Mouse (Mus musculus): Measurements from ENCODE around the gene Hist1h3e. TPM values are rescaled to one million over a fixed set of nuclear protein-coding genes. Genes with fewer than 3 reads are reported as not detected.
"Not testable (repeated sequence)": the region's sequence is repeated elsewhere in the genome, so short reads cannot be mapped to it uniquely, and the experiment has no call there.

Gene Hist1h3e
- polyA plus RNA-seq, 1 experiment from 2014 or later = 9.6 TPM

- Histone ChIP-seq H3K27me3 (ENCODE audit: control insufficient read depth, insufficient read depth, low read length) (no peaks in the 10 kb centered on the region), H3K27ac (replicated peaks; ENCODE audit: low read depth, low read length) (no peak overlapping the region), H3K4me2 (ENCODE audit: low read depth, severe bottlenecking) (no peak overlapping the region), H3K4me3 (ENCODE audit: low read depth, low read length) (no peak overlapping the region), H3K9me3 (ENCODE audit: control insufficient read depth, low read length) (no peaks in the 10 kb centered on the region), H3K4me1 (ENCODE audit: control insufficient read depth, insufficient read depth, low read length) (peaks cover 10% of the 10 kb centered on the region), H3K9ac (ENCODE audit: low read length) (no peak overlapping the region), H3K36me3 (ENCODE audit: control insufficient read depth, insufficient read depth, low read length) (no peaks in the 10 kb centered on the region)
- DNase-seq (ENCODE audit: low spot score) (no peak), ATAC-seq (ENCODE audit: insufficient number of reproducible peaks, low FRiP score, low TSS enrichment, low read depth) (no peak)
- 97% methylated on average over 1 of the region's 1 CpGs for WGBS
These were observed 15.7 kb upstream of the Hist1h3e start for GRCm38 (mm10) chr13:23577835-23578234.

GRCm38 (mm10) chr13:23576906-23577639 lies 14.9 kb upstream of the Hist1h3e start:
- peak overlapping the region; percentile 94 for H3K27ac ChIP-seq (replicated peaks; ENCODE audit: low read depth, low read length)
- DNase-seq (ENCODE audit: low spot score) (peak; percentile 47), ATAC-seq (ENCODE audit: insufficient number of reproducible peaks, low FRiP score, low TSS enrichment, low read depth) (no peak)
- H3K36me3 ChIP-seq (ENCODE audit: control insufficient read depth, insufficient read depth, low read length) = no peaks in the 10 kb centered on the region
- no peaks in the 10 kb centered on the region for H3K27me3 ChIP-seq (ENCODE audit: control insufficient read depth, insufficient read depth, low read length)
- H3K4me2 ChIP-seq (ENCODE audit: low read depth, severe bottlenecking) = peak overlapping the region; percentile 69
- H3K9me3 ChIP-seq (ENCODE audit: control insufficient read depth, low read length) = no peaks in the 10 kb centered on the region
- 59% methylated on average over 6 of the region's 6 CpGs for WGBS
- H3K9ac ChIP-seq (ENCODE audit: low read length) = peak overlapping the region; percentile 85
- peaks cover 7% of the 10 kb centered on the region; the same call in 1 of the 2 replicates for H3K4me1 ChIP-seq (ENCODE audit: control insufficient read depth, insufficient read depth, low read length)
- H3K4me3 ChIP-seq (ENCODE audit: low read depth, low read length) = peak overlapping the region; percentile 45

GRCm38 (mm10) chr13:23576351-23576881 lies 14.2 kb upstream of the Hist1h3e start:
- Histone ChIP-seq H3K27me3 (ENCODE audit: control insufficient read depth, insufficient read depth, low read length) (no peaks in the 10 kb centered on the region), H3K4me1 (ENCODE audit: control insufficient read depth, insufficient read depth, low read length) (peaks cover 7% of the 10 kb centered on the region; the same call in 1 of the 2 replicates), H3K9me3 (ENCODE audit: control insufficient read depth, low read length) (no peaks in the 10 kb centered on the region), H3K27ac (replicated peaks; ENCODE audit: low read depth, low read length) (peak overlapping the region; percentile 94), H3K4me3 (ENCODE audit: low read depth, low read length) (peak overlapping the region; percentile 45), H3K9ac (ENCODE audit: low read length) (peak overlapping the region; percentile 85), H3K4me2 (ENCODE audit: low read depth, severe bottlenecking) (peak overlapping the region; percentile 69), H3K36me3 (ENCODE audit: control insufficient read depth, insufficient read depth, low read length) (no peaks in the 10 kb centered on the region)
- no peak for ATAC-seq (ENCODE audit: insufficient number of reproducible peaks, low FRiP score, low TSS enrichment, low read depth)
- peak; percentile 76 for DNase-seq (ENCODE audit: low spot score)
- 4% methylated on average over 7 of the region's 7 CpGs for whole genome bisulfite sequencing

GRCm38 (mm10) chr13:23575864-23576313 lies 13.7 kb upstream of the Hist1h3e start:
- Histone ChIP-seq H3K4me3 (ENCODE audit: low read depth, low read length) (peak overlapping the region; percentile 45), H3K9ac (ENCODE audit: low read length) (peak overlapping the region; percentile 85), H3K4me2 (ENCODE audit: low read depth, severe bottlenecking) (peak overlapping the region; percentile 69), H3K27ac (replicated peaks; ENCODE audit: low read depth, low read length) (peak overlapping the region; percentile 94)
- not testable (repeated sequence) for ATAC-seq (ENCODE audit: insufficient number of reproducible peaks, low FRiP score, low TSS enrichment, low read depth); H3K4me1 ChIP-seq (ENCODE audit: control insufficient read depth, insufficient read depth, low read length); H3K27me3 ChIP-seq (ENCODE audit: control insufficient read depth, insufficient read depth, low read length); H3K36me3 ChIP-seq (ENCODE audit: control insufficient read depth, insufficient read depth, low read length); H3K9me3 ChIP-seq (ENCODE audit: control insufficient read depth, low read length)
- DNase-seq (ENCODE audit: low spot score) = peak; percentile 65
- WGBS = 2% methylated on average over 8 of the region's 40 CpGs

- Histone ChIP-seq H3K27me3 (ENCODE audit: control insufficient read depth, insufficient read depth, low read length) (no peaks in the 10 kb centered on the region), H3K36me3 (ENCODE audit: control insufficient read depth, insufficient read depth, low read length) (no peaks in the 10 kb centered on the region), H3K4me3 (ENCODE audit: low read depth, low read length) (peak within 1 kb of the TSS; percentile 45), H3K4me2 (ENCODE audit: low read depth, severe bottlenecking) (peak within 1 kb of the TSS; percentile 69), H3K27ac (replicated peaks; ENCODE audit: low read depth, low read length) (peak within 1 kb of the TSS; percentile 94), H3K9me3 (ENCODE audit: control insufficient read depth, low read length) (no peaks in the 10 kb centered on the region), H3K9ac (ENCODE audit: low read length) (peak within 1 kb of the TSS; percentile 85), H3K4me1 (ENCODE audit: control insufficient read depth, insufficient read depth, low read length) (peaks cover 5% of the 10 kb centered on the region; the same call in 1 of the 2 replicates)
- under 1% methylated on average over 18 of the region's 18 CpGs for WGBS
- DNase-seq (ENCODE audit: low spot score) = peak; percentile 75
- peak; percentile 68 for ATAC-seq (ENCODE audit: insufficient number of reproducible peaks, low FRiP score, low TSS enrichment, low read depth)
These were observed 13.2 kb upstream of the Hist1h3e start, which contains the start of gene Hist1h3d for GRCm38 (mm10) chr13:23575271-23575851. TSS of gene Hist1h3d (plus strand) at chr13:23575763.

GRCm38 (mm10) chr13:23574546-23575170 lies 12.5 kb upstream of the Hist1h3e start:
- Histone ChIP-seq H3K4me3 (ENCODE audit: low read depth, low read length) (peak overlapping the region; percentile 28), H3K27ac (replicated peaks; ENCODE audit: low read depth, low read length) (peak overlapping the region; percentile 95), H3K4me2 (ENCODE audit: low read depth, severe bottlenecking) (peak overlapping the region; percentile 43; the same call in 1 of the 2 replicates), H3K9ac (ENCODE audit: low read length) (peak overlapping the region; percentile 60; the same call in 1 of the 2 replicates)
- not testable (repeated sequence) for H3K27me3 ChIP-seq (ENCODE audit: control insufficient read depth, insufficient read depth, low read length); H3K4me1 ChIP-seq (ENCODE audit: control insufficient read depth, insufficient read depth, low read length); ATAC-seq (ENCODE audit: insufficient number of reproducible peaks, low FRiP score, low TSS enrichment, low read depth); H3K9me3 ChIP-seq (ENCODE audit: control insufficient read depth, low read length); H3K36me3 ChIP-seq (ENCODE audit: control insufficient read depth, insufficient read depth, low read length)
- peak; percentile 30 for DNase-seq (ENCODE audit: low spot score)
- WGBS = under 1% methylated on average over 6 of the region's 39 CpGs

GRCm38 (mm10) chr13:23573898-23574524 lies 11.8 kb upstream of the Hist1h3e start, which contains the start of the genes Hist1h2bf and Hist1h2ad:
TSS of gene Hist1h2bf (minus strand) at chr13:23574196.
TSS of gene Hist1h2ad (plus strand) at chr13:23574381.
- DNase-seq (ENCODE audit: low spot score) = peak; percentile 91
- not testable (repeated sequence) for H3K9me3 ChIP-seq (ENCODE audit: control insufficient read depth, low read length); H3K27me3 ChIP-seq (ENCODE audit: control insufficient read depth, insufficient read depth, low read length); H3K36me3 ChIP-seq (ENCODE audit: control insufficient read depth, insufficient read depth, low read length); H3K4me1 ChIP-seq (ENCODE audit: control insufficient read depth, insufficient read depth, low read length)
- peak within 1 kb of the TSS; percentile 80 for H3K4me2 ChIP-seq (ENCODE audit: low read depth, severe bottlenecking)
- peak within 1 kb of the TSS; percentile 37 for H3K4me3 ChIP-seq (ENCODE audit: low read depth, low read length)
- ATAC-seq (ENCODE audit: insufficient number of reproducible peaks, low FRiP score, low TSS enrichment, low read depth) = peak; percentile 90
- H3K27ac ChIP-seq (replicated peaks; ENCODE audit: low read depth, low read length) = peak within 1 kb of the TSS; percentile 95
- WGBS = under 1% methylated on average over 35 of the region's 42 CpGs
- H3K9ac ChIP-seq (ENCODE audit: low read length) = peak within 1 kb of the TSS; percentile 82
